ENCODE assay signal across 8 mouse cellular contexts in the genomic region with DNA sequence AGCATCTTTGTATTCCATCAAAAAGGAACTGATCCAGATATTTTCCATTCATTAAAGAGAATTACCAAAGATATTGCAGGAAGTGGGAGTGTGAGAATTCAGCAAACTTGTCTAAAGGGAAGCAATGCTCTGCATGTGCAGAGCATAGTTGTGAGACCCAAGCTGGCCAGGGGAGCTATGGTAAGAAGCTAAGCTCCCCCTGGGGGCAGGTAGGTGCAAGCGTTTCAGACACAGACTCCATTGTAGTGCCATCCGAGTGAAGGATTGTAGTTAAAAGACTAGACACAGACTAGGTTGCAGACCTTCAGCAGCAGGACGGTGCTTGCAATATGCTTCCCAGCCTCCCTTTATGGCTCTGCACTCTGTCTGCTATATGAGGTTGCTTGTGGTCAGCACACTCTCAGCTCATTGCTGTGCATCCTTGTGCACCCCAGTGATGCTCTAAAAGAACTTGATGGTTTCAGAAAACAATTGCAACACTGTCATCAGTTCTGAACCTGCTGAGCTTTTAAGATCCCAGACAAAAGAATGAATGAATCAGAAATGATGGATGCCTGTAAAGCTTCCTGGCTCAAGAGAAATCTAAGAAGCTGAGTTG.
DNase-seq lines count a peak whose midpoint lies in the region; TF ChIP-seq lines count a peak whose summit lies in the region.

No protein-coding gene starts in this region.

- H3K36me3 ChIP-seq in heart, adult 2 months (ENCODE audit: control insufficient read depth, insufficient read depth, low read length) = no peaks in the 10 kb centered on the region
- no peaks in the 10 kb centered on the region for H3K36me3 ChIP-seq in hindbrain, embryonic 10.5 days

- peak; percentile 39 for TF ChIP-seq CTCF in heart, adult 2 months (IDR thresholded peaks at IDR 0.05)

- TF ChIP-seq POLR2A in heart, adult 2 months (IDR thresholded peaks at IDR 0.05; ENCODE audit: insufficient read depth, low read depth, low read length) = no peak

- H3K27ac ChIP-seq in heart, adult 2 months = no peak overlapping the region
- no peak overlapping the region for H3K27ac ChIP-seq in hindbrain, embryonic 10.5 days

- H3K4me1 ChIP-seq in heart, adult 2 months (ENCODE audit: control insufficient read depth, insufficient read depth, low read length) = no peaks in the 10 kb centered on the region
- no peaks in the 10 kb centered on the region for H3K4me1 ChIP-seq in hindbrain, embryonic 10.5 days (replicated peaks)

- 36% methylated on average over 3 of the region's 3 CpGs for WGBS in heart, adult 2 months
- 24% methylated on average over 3 of the region's 3 CpGs for WGBS in hindbrain, embryonic 10.5 days

- DNase-seq in heart, adult 2 months = no peak
- no peak for DNase-seq in heart, adult 18-20 months
- DNase-seq in right cerebral cortex, postnatal 14 days = peak; percentile 9
- no peak for DNase-seq in right cerebral cortex, postnatal 4 days
- peak; percentile 6 for DNase-seq in hindbrain, embryonic 10.5 days (ENCODE audit: low spot score)
- DNase-seq in urinary bladder, postnatal 4 days (ENCODE audit: low spot score in 2 of 2) = no peak
- no peak for DNase-seq in left cerebral cortex, adult 8-10 months (ENCODE audit: low spot score in 2 of 2)
- no peak for DNase-seq in heart, postnatal 36 days

- no peak for TF ChIP-seq EP300 in heart, adult 2 months (IDR thresholded peaks at IDR 0.05; ENCODE audit: insufficient read depth, low read depth, low read length)

- H3K4me3 ChIP-seq in heart, adult 2 months = no peak overlapping the region
- H3K4me3 ChIP-seq in hindbrain, embryonic 10.5 days = no peak overlapping the region

- no peaks in the 10 kb centered on the region for H3K27me3 ChIP-seq in heart, adult 2 months (ENCODE audit: control insufficient read depth, insufficient read depth, low read length)
- no peaks in the 10 kb centered on the region for H3K27me3 ChIP-seq in hindbrain, embryonic 10.5 days (ENCODE audit: insufficient read depth, poor library complexity, severe bottlenecking)

- no peaks in the 10 kb centered on the region for H3K9me3 ChIP-seq in hindbrain, embryonic 10.5 days

- H3K9ac ChIP-seq in heart, adult 2 months (ENCODE audit: low read depth, low read length) = no peak overlapping the region

- intact Hi-C loops in heart, adult 2 months (cut with DNase I) = no loop called here
- intact Hi-C loops in heart, postnatal 36 days (cut with DNase I) = loop anchor here (10.0 kb wide), 1 partner anchor 238 kb away; no protein-coding TSS in a partner anchor

- H3K79me2 ChIP-seq in heart, adult 2 months (replicated peaks; ENCODE audit: control insufficient read depth, insufficient read depth, low read length) = no peaks in the 10 kb centered on the region

Comparison
In these comparisons a context has a peak if more than half of its experiments do, and no peak if none do; other contexts are left out.
1. DNase-seq: peak in right cerebral cortex, postnatal 14 days (single experiment) and hindbrain, embryonic 10.5 days (single experiment); none in heart, adult 2 months (0 of 2), heart, adult 18-20 months (0 of 2), right cerebral cortex, postnatal 4 days (single experiment), urinary bladder, postnatal 4 days (0 of 2), left cerebral cortex, adult 8-10 months (0 of 2) and heart, postnatal 36 days (0 of 2).